Mouse (Mus musculus) liver, embryonic 16.5 days (tissue): ENCODE results near the gene Macrod2. TPM values are rescaled to one million over a fixed set of nuclear protein-coding genes. Genes with fewer than 3 reads are reported as not detected.

ENCODE experiments used
- ATAC-seq: fragments of 200-750 bp; cut with Nextera tagmentation; 2 replicates; pipeline ENCODE4 v1.8.0; 2017; ENCODE audit warnings: low read depth, mild to moderate bottlenecking, moderate number of reproducible peaks, moderate library complexity
- H3K27ac ChIP-seq: fragments of 300-500 bp; sonication (generic); 2 replicates; pipeline ENCODE4 v1.5.1; 2014; ENCODE audit warnings: mild to moderate bottlenecking, low read length
- H3K27me3 ChIP-seq: fragments of 300-500 bp; sonication (generic); 2 replicates; pipeline ENCODE4 v1.6.1; 2014; ENCODE audit warnings: low read depth, low read length, mixed read lengths; ENCODE audit not compliant: control insufficient read depth, insufficient read depth
- H3K36me3 ChIP-seq: fragments of 300-500 bp; sonication (generic); 2 replicates; pipeline ENCODE4 v1.6.1; 2014; ENCODE audit warnings: mild to moderate bottlenecking; ENCODE audit not compliant: control insufficient read depth, insufficient read depth
- H3K4me1 ChIP-seq: fragments of 300-500 bp; sonication (generic); 2 replicates; pipeline ENCODE4 v1.6.1; 2014; ENCODE audit warnings: low read depth, low read length, mixed read lengths; ENCODE audit not compliant: control insufficient read depth
- H3K4me2 ChIP-seq: fragments of 300-500 bp; sonication (generic); 2 replicates; pipeline ENCODE4 v1.6.1; 2014; ENCODE audit warnings: low read depth, low read length, mixed read lengths
- H3K4me3 ChIP-seq: fragments of 300-500 bp; sonication (generic); 2 replicates; pipeline ENCODE4 v1.5.1; 2014; ENCODE audit warnings: low read depth, mild to moderate bottlenecking, low read length
- H3K9ac ChIP-seq: fragments of 300-500 bp; sonication (generic); 2 replicates; pipeline ENCODE4 v1.6.1; 2014; ENCODE audit warnings: low read depth, low read length
- H3K9me3 ChIP-seq: fragments of 300-500 bp; sonication (generic); replicated peaks from 2 replicates; pipeline ENCODE4 v1.6.1; 2016; ENCODE audit warnings: low read length; ENCODE audit not compliant: control insufficient read depth
- whole genome bisulfite sequencing: fragments of 180-500 bp; shearing (Covaris S2); extraction: QIAGEN DNeasy Blood & Tissue Kit; methylation state at CpG from one replicate; pipeline ENCODE4 v1.1.7; 2014; ENCODE audit not compliant: insufficient replicate concordance; 5-methylcytosine and 5-hydroxymethylcytosine counted together
- polyA plus RNA-seq: library from polyadenylated mRNA; unstranded; fragments of >200 nt; fragmentation: Nextera tagmentation; extraction: Ambion mirVana; gene quantifications from 2 replicates; pipeline ENCODE4 v1.2.1, GENCODE M21; 2015

The Macrod2 gene
- polyA plus RNA-seq, 1 experiment from 2014 or later, result 5.5 TPM

- Histone ChIP-seq H3K4me3 (no peak overlapping the region), H3K4me1 (no peaks in the 10 kb centered on the region), H3K4me2 (no peak overlapping the region), H3K36me3 (no peaks in the 10 kb centered on the region), H3K27ac (no peak overlapping the region), H3K9ac (no peak overlapping the region), H3K9me3 (no peaks in the 10 kb centered on the region), H3K27me3 (no peaks in the 10 kb centered on the region)
- no peak for ATAC-seq
- 53% methylated on average over 10 of the region's 10 CpGs for WGBS
Measured at GRCm38 (mm10) chr2:141343988-141344535, 949.0 kb downstream of the Macrod2 start.

GRCm38 (mm10) chr2:141352623-141353022, 957.5 kb downstream of the Macrod2 start:
- H3K27ac ChIP-seq, result no peak overlapping the region
- no peak for ATAC-seq
- WGBS, result 51% methylated on average over 2 of the region's 2 CpGs

GRCm38 (mm10) chr2:141388632-141389031, 993.5 kb downstream of the Macrod2 start:
- 55% methylated on average over 2 of the region's 2 CpGs for WGBS
- H3K27ac ChIP-seq, result no peak overlapping the region
- ATAC-seq, result no peak
- H3K36me3 ChIP-seq, result no peaks in the 10 kb centered on the region
- no peaks in the 10 kb centered on the region for H3K9me3 ChIP-seq
- H3K4me1 ChIP-seq, result no peaks in the 10 kb centered on the region
- H3K27me3 ChIP-seq, result no peaks in the 10 kb centered on the region
- H3K9ac ChIP-seq, result no peak overlapping the region
- no peak overlapping the region for H3K4me3 ChIP-seq
- no peak overlapping the region for H3K4me2 ChIP-seq

More at GRCm38 (mm10) chr2:141352623-141353022, 957.5 kb downstream of the Macrod2 start:
- Histone ChIP-seq H3K4me2 (no peak overlapping the region), H3K9me3 (no peaks in the 10 kb centered on the region), H3K9ac (no peak overlapping the region), H3K36me3 (no peaks in the 10 kb centered on the region), H3K4me3 (no peak overlapping the region), H3K4me1 (no peaks in the 10 kb centered on the region), H3K27me3 (no peaks in the 10 kb centered on the region)

GRCm38 (mm10) chr2:141391229-141391628, 996.1 kb downstream of the Macrod2 start:
- Histone ChIP-seq H3K9ac (no peak overlapping the region), H3K36me3 (no peaks in the 10 kb centered on the region), H3K9me3 (no peaks in the 10 kb centered on the region), H3K4me2 (no peak overlapping the region), H3K4me1 (no peaks in the 10 kb centered on the region), H3K4me3 (no peak overlapping the region), H3K27me3 (no peaks in the 10 kb centered on the region), H3K27ac (no peak overlapping the region)
- ATAC-seq, result no peak
- WGBS, result 75% methylated on average over 4 of the region's 4 CpGs

- WGBS, result 37% methylated on average over 1 of the region's 1 CpGs
- ATAC-seq, result no peak
- H3K9ac ChIP-seq, result no peak overlapping the region
- H3K27me3 ChIP-seq, result no peaks in the 10 kb centered on the region
- H3K4me3 ChIP-seq, result no peak overlapping the region
- H3K9me3 ChIP-seq, result no peaks in the 10 kb centered on the region
- no peaks in the 10 kb centered on the region for H3K36me3 ChIP-seq
- no peak overlapping the region for H3K4me2 ChIP-seq
- no peaks in the 10 kb centered on the region for H3K4me1 ChIP-seq
- H3K27ac ChIP-seq, result no peak overlapping the region
Measured at GRCm38 (mm10) chr2:141394806-141395205, 999.7 kb downstream of the Macrod2 start.

- Histone ChIP-seq H3K27ac (no peak overlapping the region), H3K9me3 (no peaks in the 10 kb centered on the region), H3K9ac (no peak overlapping the region), H3K36me3 (no peaks in the 10 kb centered on the region), H3K4me3 (no peak overlapping the region), H3K27me3 (no peaks in the 10 kb centered on the region), H3K4me2 (no peak overlapping the region), H3K4me1 (no peaks in the 10 kb centered on the region)
- WGBS, result 21% methylated on average over 2 of the region's 2 CpGs
- ATAC-seq, result no peak
Measured at GRCm38 (mm10) chr2:141408766-141409165, 1013.7 kb downstream of the Macrod2 start.

GRCm38 (mm10) chr2:141416436-141416835, 1021.3 kb downstream of the Macrod2 start:
- ATAC-seq, result no peak

GRCm38 (mm10) chr2:141416855-141417544, 1021.9 kb downstream of the Macrod2 start:
- WGBS, result 51% methylated on average over 8 of the region's 8 CpGs
- Histone ChIP-seq H3K4me2 (no peak overlapping the region), H3K27me3 (no peaks in the 10 kb centered on the region), H3K4me1 (no peaks in the 10 kb centered on the region), H3K9me3 (no peaks in the 10 kb centered on the region), H3K4me3 (no peak overlapping the region), H3K9ac (no peak overlapping the region), H3K27ac (no peak overlapping the region), H3K36me3 (no peaks in the 10 kb centered on the region)
- ATAC-seq, result no peak

More at GRCm38 (mm10) chr2:141416436-141416835, 1021.3 kb downstream of the Macrod2 start:
- no peak overlapping the region for H3K4me3 ChIP-seq
- H3K27ac ChIP-seq, result no peak overlapping the region
- no peaks in the 10 kb centered on the region for H3K9me3 ChIP-seq
- H3K4me2 ChIP-seq, result no peak overlapping the region
- H3K27me3 ChIP-seq, result no peaks in the 10 kb centered on the region
- no peaks in the 10 kb centered on the region for H3K4me1 ChIP-seq
- no peaks in the 10 kb centered on the region for H3K36me3 ChIP-seq
- no peak overlapping the region for H3K9ac ChIP-seq

- Histone ChIP-seq H3K27me3 (no peaks in the 10 kb centered on the region), H3K4me1 (no peaks in the 10 kb centered on the region), H3K4me2 (no peak overlapping the region), H3K27ac (no peak overlapping the region), H3K4me3 (no peak overlapping the region), H3K9ac (no peak overlapping the region), H3K36me3 (no peaks in the 10 kb centered on the region), H3K9me3 (no peaks in the 10 kb centered on the region)
- ATAC-seq, result no peak
- WGBS, result 48% methylated on average over 1 of the region's 1 CpGs
Measured at GRCm38 (mm10) chr2:141419806-141420205, 1024.7 kb downstream of the Macrod2 start.
